Mouse (Mus musculus) megakaryocyte, embryonic 14.5 days (primary cell): ENCODE measurements around the gene Ski.

Source experiments
- FLI1 ChIP-seq: IDR thresholded peaks from 2 replicates; pipeline ENCODE4 v1.6.1; 2012; ENCODE audit warnings: low read length, inconsistent platforms, mixed read lengths
- GATA1 ChIP-seq: IDR thresholded peaks from 3 replicates; pipeline ENCODE4 v1.6.1; 2012; ENCODE audit warnings: mixed read lengths, low read length, inconsistent platforms, borderline replicate concordance

GRCm38 (mm10) chr4:155125310-155125709, 97.1 kb downstream of the Ski start:
- no peak for TF ChIP-seq FLI1
- no peak for TF ChIP-seq GATA1
